Mouse (Mus musculus): ENCODE measurements around the gene Bsnd.
A peak's percentile ranks its signal among the peaks of the same experiment; 100 is the strongest.

Bsnd gene

GRCm38 (mm10) chr4:106492116-106492515, at the start of gene Bsnd:
TSS of gene Bsnd (minus strand) at chr4:106492283.
- no peak for DNase-seq

DNA sequence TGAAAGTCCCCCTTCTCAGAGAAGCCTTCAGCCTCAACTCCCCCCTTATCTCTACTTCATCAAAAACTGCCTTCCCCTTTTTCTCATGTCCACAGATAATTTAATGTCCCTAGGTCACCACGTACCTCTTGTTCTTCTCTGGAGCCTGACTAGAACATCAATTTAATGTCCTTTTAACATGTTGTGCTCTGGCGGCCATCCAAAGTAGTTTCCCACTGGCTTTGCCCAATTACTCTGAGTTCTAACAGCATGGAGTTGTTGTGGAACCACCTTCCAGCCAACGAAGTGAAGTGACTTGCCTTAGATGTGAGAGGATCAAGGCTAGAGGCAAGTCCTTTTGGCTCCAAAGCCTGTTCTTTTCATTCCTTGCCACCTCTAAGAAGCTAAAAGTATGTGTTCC, 49.4 kb upstream of the Bsnd start:
- DNase-seq, result no peak

DNA sequence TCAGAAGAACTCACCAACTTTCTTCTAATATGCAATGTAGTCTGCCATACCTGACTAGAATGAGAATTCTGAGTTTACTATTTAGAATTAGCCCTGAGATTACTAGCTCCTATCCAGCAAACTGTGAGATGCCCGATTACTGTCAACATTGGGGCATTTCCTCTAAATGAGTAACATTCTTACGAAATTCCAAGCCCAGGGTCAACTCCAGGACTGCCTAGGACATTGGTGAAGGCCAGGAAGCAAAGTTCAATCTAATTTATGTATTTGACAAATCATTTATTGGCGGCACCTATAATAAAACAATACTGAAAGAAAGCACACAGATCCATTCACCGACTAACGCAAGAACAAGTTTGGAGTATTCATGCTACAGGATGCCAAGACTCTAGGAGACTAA, 47.7 kb upstream of the Bsnd start:
- DNase-seq, result no peak

- DNase-seq, result no peak
These were observed 42.2 kb upstream of the Bsnd start for GRCm38 (mm10) chr4:106534256-106534655.

DNA sequence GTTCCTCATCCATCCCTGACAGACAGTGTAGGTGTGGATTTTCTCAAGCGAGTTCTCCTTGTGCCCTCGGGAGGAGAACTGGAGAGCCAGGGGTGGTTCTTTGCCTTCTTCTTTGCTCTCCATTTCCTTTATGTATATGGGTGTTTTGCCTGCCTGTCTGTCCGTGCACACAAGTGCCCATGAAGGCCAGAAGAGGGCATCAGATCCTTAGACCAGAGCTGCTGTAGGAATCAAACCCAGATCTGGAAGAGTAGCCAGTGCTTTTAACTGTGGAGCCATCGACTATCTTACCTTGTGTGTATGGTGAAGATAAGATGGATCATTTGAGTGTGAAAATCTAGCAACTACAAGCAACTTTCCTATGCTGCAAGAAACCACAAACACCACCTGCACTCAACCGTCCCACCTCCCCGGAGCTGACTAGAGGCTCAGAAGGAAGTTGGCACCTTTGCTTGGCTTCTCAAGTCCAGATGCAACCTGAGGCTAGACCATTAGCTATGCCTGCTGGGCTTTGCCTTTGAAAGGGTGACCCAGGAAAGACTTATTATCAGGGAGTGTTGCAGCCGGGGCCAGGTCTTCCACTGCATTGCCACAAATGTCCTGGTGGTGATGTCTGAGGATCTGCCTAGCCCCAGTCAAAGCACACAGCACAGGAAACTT, 41.5 kb upstream of the Bsnd start:
- DNase-seq, result no peak

DNA sequence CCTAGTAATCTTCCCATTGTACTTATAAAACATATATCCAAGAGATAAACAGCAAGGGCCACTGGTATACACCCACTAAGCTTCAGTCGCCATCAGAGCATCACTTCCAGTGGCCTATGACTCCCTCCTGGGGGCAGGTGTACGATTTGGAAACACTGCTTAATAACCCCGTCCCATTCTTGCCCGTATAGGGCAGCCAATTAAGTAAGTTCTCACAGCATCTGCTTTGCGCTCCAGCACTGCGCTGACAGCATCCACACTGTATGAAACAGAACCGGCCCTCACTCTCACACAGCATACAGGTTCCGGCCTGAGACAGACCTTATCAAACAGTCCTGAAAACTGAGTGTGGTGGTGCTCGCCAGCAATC, 38.0 kb upstream of the Bsnd start:
- no peak for DNase-seq

DNA sequence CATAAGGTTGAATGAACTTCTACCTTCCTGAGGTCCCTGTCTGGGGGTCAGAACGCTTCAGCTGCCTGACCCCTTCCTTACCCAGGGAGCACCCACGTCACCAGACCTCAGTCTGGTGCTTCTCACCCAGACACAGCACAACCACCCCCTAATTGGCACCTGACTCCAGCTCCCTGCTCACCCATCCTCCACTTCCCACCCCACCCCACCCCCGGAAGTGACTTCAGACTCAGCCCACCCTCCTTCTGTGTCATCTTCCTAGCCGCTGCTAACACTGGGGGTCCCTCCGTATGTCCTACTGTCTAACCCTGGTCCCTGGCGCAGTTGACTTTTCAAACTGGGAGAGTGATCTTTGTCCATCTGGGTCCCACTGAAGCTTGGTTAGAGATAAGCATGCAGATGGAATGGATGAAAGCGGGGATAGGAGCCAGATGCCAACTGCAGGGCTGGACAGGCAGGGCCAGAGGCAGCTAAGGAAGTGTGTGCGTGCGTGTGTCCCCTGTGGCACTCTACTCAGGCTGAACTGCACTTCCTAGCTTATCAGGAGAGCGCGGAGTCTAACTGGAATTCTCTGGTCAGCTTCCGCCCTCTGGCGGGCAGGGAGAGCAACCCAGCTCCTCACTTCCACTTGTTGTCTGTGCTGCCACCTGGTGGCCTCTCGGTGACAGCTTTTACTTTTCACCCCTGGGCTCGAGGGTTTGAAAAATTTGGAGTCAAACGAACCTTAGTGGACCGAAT, 37.5 kb upstream of the Bsnd start:
- DNase-seq, result peak; percentile 94

DNA sequence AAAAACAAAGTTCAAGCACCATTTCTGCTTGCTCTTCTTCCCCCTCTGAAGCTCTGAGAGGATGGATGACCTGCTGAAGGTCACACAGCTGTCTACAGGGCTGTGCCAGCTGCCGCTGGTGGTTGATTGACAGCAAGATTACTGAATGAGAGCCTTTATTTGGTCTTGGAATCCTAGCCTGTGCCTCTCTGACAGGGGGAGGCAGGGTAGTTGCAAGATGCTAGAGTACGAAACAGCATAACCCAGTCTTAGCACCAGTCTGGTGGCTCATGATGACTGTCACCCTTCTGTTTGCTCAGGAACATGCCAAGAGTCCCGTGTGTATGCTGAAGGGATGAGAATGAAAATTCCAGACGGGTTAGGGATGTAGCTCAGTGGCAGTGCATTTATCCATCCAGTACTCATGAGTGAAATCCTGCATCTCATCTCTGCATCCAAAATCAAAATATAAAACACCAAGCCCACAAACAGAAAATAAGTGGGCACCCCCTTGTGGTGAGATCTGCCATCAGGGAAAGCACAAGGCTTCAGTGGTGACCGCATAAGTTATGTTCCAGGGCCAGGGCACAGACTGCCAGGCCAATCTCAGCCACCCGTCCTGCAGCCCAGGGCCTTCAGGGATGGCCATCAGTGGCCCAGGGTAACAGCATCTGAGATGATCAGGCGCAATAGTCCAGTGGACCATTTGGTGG, 35.9 kb upstream of the Bsnd start:
- DNase-seq, result peak; percentile 41

DNA sequence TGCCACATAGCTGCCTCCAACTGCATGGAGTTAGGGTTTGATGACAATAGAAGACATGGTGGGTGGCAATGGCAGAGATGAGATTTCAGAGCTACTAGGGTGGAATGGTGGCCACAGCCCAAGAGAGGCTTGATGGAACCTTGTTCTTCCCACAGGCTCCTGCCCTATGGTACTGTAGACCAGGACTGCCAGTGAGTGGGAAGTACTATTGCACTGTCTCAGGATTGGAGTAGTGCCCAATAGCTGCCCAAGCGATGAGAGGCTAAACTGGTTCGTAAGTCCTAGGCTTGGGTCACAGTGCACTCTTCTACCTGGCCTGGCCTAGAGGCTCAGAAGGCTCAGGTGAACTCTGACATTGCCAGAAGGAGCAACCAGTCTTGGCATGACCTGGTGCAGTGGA, 32.9 kb upstream of the Bsnd start:
- DNase-seq, result no peak

- DNase-seq, result no peak
These were observed 32.0 kb upstream of the Bsnd start for GRCm38 (mm10) chr4:106524131-106524530.

DNA sequence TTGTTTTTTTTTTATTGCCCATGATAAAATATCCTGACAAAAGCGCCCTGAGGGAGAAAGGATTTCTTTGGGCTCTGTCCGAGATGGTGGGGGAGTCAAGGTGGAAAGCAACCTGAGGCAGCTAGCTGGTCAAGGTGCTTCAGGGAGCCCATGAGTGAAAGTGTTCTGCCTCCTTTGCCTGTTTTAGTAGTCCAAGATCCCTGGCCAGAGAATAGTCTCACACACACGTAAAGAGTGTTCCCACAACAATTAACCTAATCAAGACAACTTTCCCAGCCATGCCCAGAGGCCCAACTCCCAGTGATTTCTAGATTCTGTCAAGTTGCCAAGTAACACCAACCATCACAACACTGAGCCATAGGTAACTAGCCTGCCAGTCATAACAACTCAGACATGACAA, 30.5 kb upstream of the Bsnd start:
- no peak for DNase-seq

DNA sequence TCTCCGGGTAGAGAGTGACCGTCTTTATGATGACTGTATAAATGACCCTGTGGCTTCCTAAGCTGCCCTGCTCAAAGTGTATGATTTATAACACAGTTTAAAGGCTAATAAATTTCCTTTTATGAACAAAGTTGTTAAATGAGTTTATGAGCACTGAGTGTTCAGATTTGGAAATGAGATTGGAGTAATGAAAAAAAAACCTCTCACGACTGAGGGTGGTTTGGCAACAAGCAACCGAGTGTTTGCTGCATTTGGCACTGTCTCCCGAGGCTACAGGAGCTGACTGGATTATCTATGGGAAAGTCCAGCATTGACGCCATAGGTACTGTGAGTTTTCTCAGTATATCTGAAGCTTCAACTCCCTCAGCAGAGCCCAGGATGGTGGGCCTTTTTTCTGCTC, 22.5 kb upstream of the Bsnd start:
- no peak for DNase-seq

- DNase-seq, result no peak
These were observed 17.8 kb upstream of the Bsnd start for GRCm38 (mm10) chr4:106509888-106510287.

DNA sequence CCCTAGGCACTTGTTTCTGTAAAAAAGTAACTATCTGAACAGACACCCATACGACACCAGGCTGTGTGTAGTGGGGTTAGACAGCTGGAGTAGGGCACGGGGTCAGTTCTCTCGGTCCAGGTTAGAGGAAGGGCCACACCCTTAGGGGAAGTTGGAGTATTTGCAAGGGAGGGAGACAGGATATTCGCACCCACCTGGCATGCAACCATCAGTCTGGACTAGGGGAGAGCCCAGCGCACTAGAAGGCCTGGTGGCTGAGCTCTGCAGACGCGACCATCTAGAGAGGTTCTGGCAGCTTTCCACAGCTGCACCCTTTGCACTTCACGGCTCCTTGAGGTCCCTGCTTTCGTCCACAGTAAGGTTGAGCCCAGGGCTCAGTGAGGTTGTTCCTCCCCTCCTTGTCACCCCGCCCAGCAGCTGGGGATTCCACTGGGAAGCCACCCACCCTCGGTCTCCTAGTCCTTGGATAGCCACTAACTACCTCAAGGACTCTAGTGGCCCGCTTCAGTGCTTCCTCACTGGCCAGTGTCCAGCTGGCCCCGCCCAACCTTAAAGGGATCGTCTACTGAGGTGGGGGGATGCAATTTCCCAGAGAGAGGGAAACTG, 13.5 kb upstream of the Bsnd start:
- DNase-seq, result no peak

DNA sequence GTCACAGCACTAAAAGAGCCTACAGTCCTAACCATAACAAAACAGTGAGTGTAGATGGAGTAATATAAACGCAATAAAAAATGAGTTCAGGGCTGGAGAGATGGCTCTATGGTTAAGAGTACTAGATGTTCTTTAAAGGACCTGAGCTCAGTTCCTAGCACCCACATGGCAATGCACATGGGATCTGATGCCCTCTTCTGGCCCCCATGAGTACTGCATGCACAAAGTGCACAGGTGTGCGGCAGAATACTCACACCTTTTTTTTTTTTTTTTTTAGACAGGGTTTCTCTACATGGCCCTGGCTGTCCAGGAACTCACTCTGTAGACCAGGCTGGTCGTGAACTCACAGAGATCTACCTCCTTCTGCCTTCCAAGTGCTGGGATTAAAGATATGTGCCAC, 11.5 kb upstream of the Bsnd start:
- no peak for DNase-seq

GRCm38 (mm10) chr4:106500066-106500465, 8.0 kb upstream of the Bsnd start:
- peak; percentile 18 for DNase-seq

GRCm38 (mm10) chr4:106498471-106498844, 6.4 kb upstream of the Bsnd start:
- DNase-seq, result no peak

GRCm38 (mm10) chr4:106497776-106498470, 5.8 kb upstream of the Bsnd start:
- DNase-seq, result no peak

- DNase-seq, result no peak
These were observed 4.8 kb upstream of the Bsnd start for GRCm38 (mm10) chr4:106496833-106497232.

DNA sequence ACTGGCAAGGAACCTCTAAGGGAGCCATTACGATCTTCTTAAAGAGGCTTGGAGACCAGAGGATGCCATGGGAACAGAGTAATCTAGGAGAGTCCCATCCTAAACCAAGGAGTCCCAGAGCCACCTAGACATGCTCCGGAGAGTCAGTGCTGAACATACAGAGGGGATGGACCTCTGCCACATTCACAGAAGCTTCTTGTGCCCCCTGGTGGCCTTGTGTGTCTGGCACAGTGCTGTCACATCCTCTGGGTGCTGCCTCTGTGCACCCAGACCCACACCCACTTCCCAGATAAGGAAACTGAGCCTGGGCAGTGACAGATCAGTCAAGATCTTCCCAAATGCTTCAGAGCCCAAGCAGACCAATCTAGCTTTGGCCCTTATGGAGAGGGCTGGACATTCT, 1.6 kb upstream of the Bsnd start:
- DNase-seq, result no peak

GRCm38 (mm10) chr4:106490620-106491019, 1.5 kb downstream of the Bsnd start:
- DNase-seq, result no peak

GRCm38 (mm10) chr4:106483831-106484230, 8.3 kb downstream of the Bsnd start:
- no peak for DNase-seq

DNA sequence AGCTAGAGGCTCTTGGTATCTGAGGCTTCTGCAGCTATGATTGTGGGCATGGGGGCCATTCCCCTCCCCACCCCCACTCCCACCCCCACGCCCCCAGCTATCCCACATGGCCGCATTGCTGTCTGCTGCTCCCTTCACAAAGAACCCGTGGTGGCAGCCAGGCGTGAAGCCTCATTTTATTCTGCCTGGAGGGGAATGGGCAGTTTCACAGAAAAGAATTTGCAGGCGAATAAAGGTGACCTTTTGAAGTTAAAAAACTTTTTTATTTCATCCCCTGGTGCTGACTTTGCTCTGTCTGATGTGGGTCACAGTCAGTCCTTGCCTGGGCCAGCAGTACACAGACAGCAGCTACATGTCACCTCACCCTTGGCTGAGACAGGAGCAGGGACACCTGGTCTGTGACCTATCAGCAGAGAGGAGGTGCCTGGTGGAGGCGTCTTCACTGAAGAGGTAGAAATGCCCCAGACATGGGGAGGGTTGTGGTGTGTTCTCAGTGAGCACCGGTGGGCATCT, 8.8 kb downstream of the Bsnd start:
- DNase-seq, result no peak

All from right cerebral cortex, postnatal 14 days (tissue).